Mouse (Mus musculus): ENCODE measurements around the gene Krtap8-1. TPM values are rescaled to one million over a fixed set of nuclear protein-coding genes. Genes with fewer than 3 reads are reported as not detected.

Gene Krtap8-1
- total RNA-seq (2012; rRNA removed), result not detected in 2 replicates

GRCm38 (mm10) chr16:89487852-89488251 is at the start of gene Krtap8-1:
Gene Krtap8-1, minus strand, starts transcription at chr16:89487952.
- in situ Hi-C loops (cut with MboI; ENCODE audit: low sequenced_read_pairs in 2 of 2, unreplicated experiment in 2 of 2), result no loop called here
- Histone ChIP-seq H3K36me3 (ENCODE audit: control insufficient read depth, insufficient read depth, low read length, poor library complexity, severe bottlenecking) (no peaks in the 10 kb centered on the region), H3K9ac (ENCODE audit: insufficient read depth, low read depth, low read length, poor library complexity, severe bottlenecking) (no peak within 1 kb of the TSS), H3K9me3 (ENCODE audit: control insufficient read depth, insufficient read depth, low read depth, low read length) (no peaks in the 10 kb centered on the region), H3K4me3 (ENCODE audit: insufficient read depth in 1 of 2, low read depth in 1 of 2, low read length in 2 of 2, poor library complexity in 1 of 2, severe bottlenecking in 1 of 2) (no peak within 1 kb of the TSS), H3K27ac (ENCODE audit: insufficient read depth, low read depth, low read length, poor library complexity, severe bottlenecking) (no peak within 1 kb of the TSS), H3K4me1 (ENCODE audit: control insufficient read depth in 2 of 2, insufficient read depth in 2 of 2, low read length in 2 of 2, poor library complexity in 1 of 2) (no peaks in the 10 kb centered on the region)
- DNase-seq (ENCODE audit: low read depth, low spot score), result no peak
- TF ChIP-seq MAFK (IDR thresholded peaks at IDR 0.05; ENCODE audit: insufficient read depth, low read depth, low read length), result no peak
- no peak for TF ChIP-seq ZNF384 (IDR thresholded peaks at IDR 0.05; ENCODE audit: low read depth, low read length)
- TF ChIP-seq HCFC1 (IDR thresholded peaks at IDR 0.05; ENCODE audit: borderline replicate concordance, insufficient read depth, low read length), result no peak
- TF ChIP-seq ZC3H11A (IDR thresholded peaks at IDR 0.05; ENCODE audit: borderline replicate concordance, low read depth, low read length), result no peak
- no peak for TF ChIP-seq CHD2 (IDR thresholded peaks at IDR 0.05; ENCODE audit: low read depth, low read length)

- in situ Hi-C loops (cut with MboI; ENCODE audit: low sequenced_read_pairs in 2 of 2, unreplicated experiment in 2 of 2), result loop anchor here in 1 of 2 experiments (10.0 kb wide), 1 partner anchor 227 kb away; no protein-coding TSS in a partner anchor
- Histone ChIP-seq H3K27ac (ENCODE audit: insufficient read depth, low read depth, low read length, poor library complexity, severe bottlenecking) (no peak overlapping the region), H3K9ac (ENCODE audit: insufficient read depth, low read depth, low read length, poor library complexity, severe bottlenecking) (no peak overlapping the region), H3K9me3 (ENCODE audit: control insufficient read depth, insufficient read depth, low read depth, low read length) (no peaks in the 10 kb centered on the region), H3K4me1 (ENCODE audit: control insufficient read depth in 2 of 2, insufficient read depth in 2 of 2, low read length in 2 of 2, poor library complexity in 1 of 2) (no peaks in the 10 kb centered on the region), H3K36me3 (ENCODE audit: control insufficient read depth, insufficient read depth, low read length, poor library complexity, severe bottlenecking) (no peaks in the 10 kb centered on the region), H3K4me3 (ENCODE audit: insufficient read depth in 1 of 2, low read depth in 1 of 2, low read length in 2 of 2, poor library complexity in 1 of 2, severe bottlenecking in 1 of 2) (no peak overlapping the region)
- TF ChIP-seq ZNF384 (IDR thresholded peaks at IDR 0.05; ENCODE audit: low read depth, low read length) (no peak), ZC3H11A (IDR thresholded peaks at IDR 0.05; ENCODE audit: borderline replicate concordance, low read depth, low read length) (no peak), HCFC1 (IDR thresholded peaks at IDR 0.05; ENCODE audit: borderline replicate concordance, insufficient read depth, low read length) (no peak)
- no peak for DNase-seq (ENCODE audit: low read depth, low spot score)
These were observed 49.6 kb upstream of the Krtap8-1 start for GRCm38 (mm10) chr16:89537349-89537748.

- in situ Hi-C loops (cut with MboI; ENCODE audit: low sequenced_read_pairs in 2 of 2, unreplicated experiment in 2 of 2), result loop anchor here in 1 of 2 experiments (10.0 kb wide), 1 partner anchor 234 kb away; no protein-coding TSS in a partner anchor
- TF ChIP-seq CHD2 (IDR thresholded peaks at IDR 0.05; ENCODE audit: low read depth, low read length), result no peak
- TF ChIP-seq ZNF384 (IDR thresholded peaks at IDR 0.05; ENCODE audit: low read depth, low read length), result no peak
- TF ChIP-seq ZC3H11A (IDR thresholded peaks at IDR 0.05; ENCODE audit: borderline replicate concordance, low read depth, low read length), result no peak
- no peak for TF ChIP-seq HCFC1 (IDR thresholded peaks at IDR 0.05; ENCODE audit: borderline replicate concordance, insufficient read depth, low read length)
- no peak for TF ChIP-seq MAFK (IDR thresholded peaks at IDR 0.05; ENCODE audit: insufficient read depth, low read depth, low read length)
- DNase-seq (ENCODE audit: low read depth, low spot score), result no peak
These were observed 42.8 kb upstream of the Krtap8-1 start for GRCm38 (mm10) chr16:89530547-89530946.

GRCm38 (mm10) chr16:89529846-89530245 is 42.1 kb upstream of the Krtap8-1 start:
- in situ Hi-C loops (cut with MboI; ENCODE audit: low sequenced_read_pairs in 2 of 2, unreplicated experiment in 2 of 2), result loop anchor here in 1 of 2 experiments (10.0 kb wide), 1 partner anchor 235 kb away; no protein-coding TSS in a partner anchor
- no peak overlapping the region for H3K27ac ChIP-seq (ENCODE audit: insufficient read depth, low read depth, low read length, poor library complexity, severe bottlenecking)

More at GRCm38 (mm10) chr16:89530547-89530946, 42.8 kb upstream of the Krtap8-1 start:
- Histone ChIP-seq H3K4me3 (ENCODE audit: insufficient read depth in 1 of 2, low read depth in 1 of 2, low read length in 2 of 2, poor library complexity in 1 of 2, severe bottlenecking in 1 of 2) (no peak overlapping the region), H3K9me3 (ENCODE audit: control insufficient read depth, insufficient read depth, low read depth, low read length) (no peaks in the 10 kb centered on the region), H3K9ac (ENCODE audit: insufficient read depth, low read depth, low read length, poor library complexity, severe bottlenecking) (no peak overlapping the region), H3K27ac (ENCODE audit: insufficient read depth, low read depth, low read length, poor library complexity, severe bottlenecking) (no peak overlapping the region), H3K4me1 (ENCODE audit: control insufficient read depth in 2 of 2, insufficient read depth in 2 of 2, low read length in 2 of 2, poor library complexity in 1 of 2) (no peaks in the 10 kb centered on the region), H3K36me3 (ENCODE audit: control insufficient read depth, insufficient read depth, low read length, poor library complexity, severe bottlenecking) (no peaks in the 10 kb centered on the region)

DNA sequence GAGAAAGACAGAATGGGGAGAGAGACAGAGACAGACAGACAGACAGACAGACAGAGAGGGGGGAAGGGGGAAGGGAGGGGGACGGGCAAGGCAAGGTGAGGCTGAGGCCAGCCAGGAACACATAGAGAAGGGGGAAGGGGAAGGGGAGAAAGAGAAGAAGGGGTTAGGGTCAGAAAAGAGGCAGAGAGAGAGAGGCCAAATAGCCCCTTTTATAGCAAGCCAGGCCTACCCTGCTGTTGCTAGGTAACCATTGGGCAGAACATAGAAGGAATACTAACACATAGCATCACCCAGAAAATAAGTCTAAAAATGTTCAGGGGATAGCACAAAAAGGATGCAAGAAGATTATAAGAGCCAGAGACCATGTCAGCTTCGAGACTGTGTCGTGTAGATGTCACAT is 40.6 kb upstream of the Krtap8-1 start:
- TF ChIP-seq CHD2 (IDR thresholded peaks at IDR 0.05; ENCODE audit: low read depth, low read length) (no peak), HCFC1 (IDR thresholded peaks at IDR 0.05; ENCODE audit: borderline replicate concordance, insufficient read depth, low read length) (no peak), ZNF384 (IDR thresholded peaks at IDR 0.05; ENCODE audit: low read depth, low read length) (no peak), MAFK (IDR thresholded peaks at IDR 0.05; ENCODE audit: insufficient read depth, low read depth, low read length) (no peak), ZC3H11A (IDR thresholded peaks at IDR 0.05; ENCODE audit: borderline replicate concordance, low read depth, low read length) (no peak)
- Histone ChIP-seq H3K36me3 (ENCODE audit: control insufficient read depth, insufficient read depth, low read length, poor library complexity, severe bottlenecking) (no peaks in the 10 kb centered on the region), H3K4me3 (ENCODE audit: insufficient read depth in 1 of 2, low read depth in 1 of 2, low read length in 2 of 2, poor library complexity in 1 of 2, severe bottlenecking in 1 of 2) (no peak overlapping the region), H3K9ac (ENCODE audit: insufficient read depth, low read depth, low read length, poor library complexity, severe bottlenecking) (no peak overlapping the region), H3K27ac (ENCODE audit: insufficient read depth, low read depth, low read length, poor library complexity, severe bottlenecking) (no peak overlapping the region), H3K4me1 (ENCODE audit: control insufficient read depth in 2 of 2, insufficient read depth in 2 of 2, low read length in 2 of 2, poor library complexity in 1 of 2) (no peaks in the 10 kb centered on the region), H3K9me3 (ENCODE audit: control insufficient read depth, insufficient read depth, low read depth, low read length) (no peaks in the 10 kb centered on the region)
- in situ Hi-C loops (cut with MboI; ENCODE audit: low sequenced_read_pairs in 2 of 2, unreplicated experiment in 2 of 2), result no loop called here
- DNase-seq (ENCODE audit: low read depth, low spot score), result no peak

More at GRCm38 (mm10) chr16:89529846-89530245, 42.1 kb upstream of the Krtap8-1 start:
- Histone ChIP-seq H3K36me3 (ENCODE audit: control insufficient read depth, insufficient read depth, low read length, poor library complexity, severe bottlenecking) (no peaks in the 10 kb centered on the region), H3K9me3 (ENCODE audit: control insufficient read depth, insufficient read depth, low read depth, low read length) (no peaks in the 10 kb centered on the region), H3K9ac (ENCODE audit: insufficient read depth, low read depth, low read length, poor library complexity, severe bottlenecking) (no peak overlapping the region), H3K4me1 (ENCODE audit: control insufficient read depth in 2 of 2, insufficient read depth in 2 of 2, low read length in 2 of 2, poor library complexity in 1 of 2) (no peaks in the 10 kb centered on the region), H3K4me3 (ENCODE audit: insufficient read depth in 1 of 2, low read depth in 1 of 2, low read length in 2 of 2, poor library complexity in 1 of 2, severe bottlenecking in 1 of 2) (no peak overlapping the region)
- DNase-seq (ENCODE audit: low read depth, low spot score), result no peak
- TF ChIP-seq MAFK (IDR thresholded peaks at IDR 0.05; ENCODE audit: insufficient read depth, low read depth, low read length), result no peak
